Comparison of ENCODE assay signal across 9 mouse cellular contexts in genomic region chr4:139211975-139212831, GRCm38 (mm10). TPM values are rescaled to one million over a fixed set of nuclear protein-coding genes. Genes with fewer than 3 reads are reported as not detected.
DNase-seq lines count a peak whose midpoint lies in the region; ATAC-seq lines count a peak whose summit lies in the region.
"Had no signal": no experiment of that assay in that cellular context is flagged by ENCODE, and none has a peak within 500 bp of the region (broad histone marks: within the 10 kb centered on the region; RNA-seq: fewer than 3 reads in every experiment).

No protein-coding gene starts in this region.

- H3K27me3 ChIP-seq in embryonic facial prominence, embryonic 11.5 days (ENCODE audit: control insufficient read depth, insufficient read depth, low read length) = no peaks in the 10 kb centered on the region
- H3K27me3 ChIP-seq in kidney, embryonic 16.5 days (ENCODE audit: insufficient read depth, low read length) = no peaks in the 10 kb centered on the region

- no peaks in the 10 kb centered on the region for H3K36me3 ChIP-seq in embryonic facial prominence, embryonic 11.5 days (replicated peaks; ENCODE audit: control insufficient read depth, insufficient read depth, low read depth, low read length)
- no peaks in the 10 kb centered on the region for H3K36me3 ChIP-seq in kidney, embryonic 16.5 days (ENCODE audit: insufficient read depth, low read length)
- H3K36me3 ChIP-seq in macrophage (ENCODE audit: inconsistent target) = peaks cover under 1% of the 10 kb centered on the region; the same call in 1 of the 2 replicates

- H3K9ac ChIP-seq in embryonic facial prominence, embryonic 11.5 days (replicated peaks; ENCODE audit: low read length) = no peak overlapping the region
- H3K9ac ChIP-seq in kidney, embryonic 16.5 days (replicated peaks; ENCODE audit: low read length) = no peak overlapping the region; the same call in 1 of the 2 replicates

- H3K79me2 ChIP-seq in macrophage (ENCODE audit: inconsistent target) = peaks cover 100% of the 10 kb centered on the region

- H3K4me1 ChIP-seq in embryonic facial prominence, embryonic 11.5 days (ENCODE audit: control insufficient read depth, insufficient read depth, low read length) = peaks cover 19% of the 10 kb centered on the region
- peaks cover 54% of the 10 kb centered on the region for H3K4me1 ChIP-seq in kidney, embryonic 16.5 days (ENCODE audit: insufficient read depth, low read length)

- no peaks in the 10 kb centered on the region for H3K9me3 ChIP-seq in embryonic facial prominence, embryonic 11.5 days (replicated peaks; ENCODE audit: control insufficient read depth, low read length)
- H3K9me3 ChIP-seq in kidney, embryonic 16.5 days (ENCODE audit: low read length) = no peaks in the 10 kb centered on the region

- DNase-seq in left cerebral cortex, adult 11 months (ENCODE audit: low spot score) = peak; percentile 39
- no peak for DNase-seq in left cerebral cortex, adult 9 months (ENCODE audit: low spot score in 2 of 2)
- DNase-seq in embryonic facial prominence, embryonic 11.5 days (ENCODE audit: low spot score) = peak; percentile 52
- no peak for DNase-seq in ovary, postnatal 36 days (ENCODE audit: low spot score)
- no peak for DNase-seq in adrenal gland, postnatal 36 days
- DNase-seq in frontal cortex, postnatal 25 days (ENCODE audit: low spot score in 2 of 2) = no peak
- DNase-seq: thymus, adult 2 months had no signal

- no peak overlapping the region for H3K4me3 ChIP-seq in embryonic facial prominence, embryonic 11.5 days (ENCODE audit: low read depth, low read length)
- no peak overlapping the region for H3K4me3 ChIP-seq in kidney, embryonic 16.5 days (ENCODE audit: low read length)
- no peak overlapping the region for H3K4me3 ChIP-seq in macrophage (ENCODE audit: inconsistent target)

- no peak overlapping the region for H3K4me2 ChIP-seq in embryonic facial prominence, embryonic 11.5 days (ENCODE audit: low read depth, low read length)
- H3K4me2 ChIP-seq in kidney, embryonic 16.5 days (replicated peaks; ENCODE audit: low read depth, low read length) = no peak overlapping the region

- WGBS in embryonic facial prominence, embryonic 11.5 days = 66% methylated on average over 17 of the region's 17 CpGs
- 65% methylated on average over 17 of the region's 17 CpGs for WGBS in kidney, embryonic 16.5 days
- 56% methylated on average over 17 of the region's 17 CpGs for WGBS in macrophage (ENCODE audit: missing documents)

- no peak overlapping the region; the same call in 1 of the 2 replicates for H3K27ac ChIP-seq in embryonic facial prominence, embryonic 11.5 days (replicated peaks; ENCODE audit: low read depth, low read length)
- peak overlapping the region; percentile 61 for H3K27ac ChIP-seq in kidney, embryonic 16.5 days (ENCODE audit: low read length)
- peak overlapping the region; percentile 40 for H3K27ac ChIP-seq in macrophage

- no peak for ATAC-seq in embryonic facial prominence, embryonic 11.5 days (replicated peaks; ENCODE audit: insufficient number of reproducible peaks, low FRiP score, low TSS enrichment, low read depth)
- no peak; the same call in 1 of the 2 replicates for ATAC-seq in kidney, embryonic 16.5 days (ENCODE audit: low FRiP score, low TSS enrichment)

RNA-seq across cellular contexts. Expression of gene Capzb, which starts 19.5 kb away (rescaled TPM):
- polyA plus RNA-seq in embryonic facial prominence, embryonic 11.5 days (2014; fragmentation: Nextera tagmentation; extraction: Ambion mirVana) = 314 and 316 TPM in 2 replicates
- polyA plus RNA-seq in kidney, embryonic 16.5 days (2015; fragmentation: Nextera tagmentation; extraction: Ambion mirVana) = 405 and 415 TPM in 2 replicates
- 100 to 1,000 TPM; 159 to 332 (median 238) TPM for total RNA-seq in macrophage (2018; cell fraction: chromatin; rRNA removed)
- total RNA-seq in macrophage (2018; cell fraction: cytosol; rRNA removed) = 100 to 1,000 TPM; 379 to 591 (median 456) TPM
- 100 to 1,000 TPM; 176 to 252 (median 211) TPM for total RNA-seq in macrophage (2018; cell fraction: nucleus; rRNA removed)
- polyA plus RNA-seq in macrophage (2018) = 485 to 769 TPM (median 513 TPM) in 3 replicates
- total RNA-seq in adrenal gland, postnatal 36 days (2021) = 100 to 1,000 TPM; 379 to 391 TPM

Comparison
In these comparisons a context has a peak if more than half of its experiments do, and no peak if none do; other contexts are left out.
1. DNase-seq: peak in left cerebral cortex, adult 11 months (single experiment) and embryonic facial prominence, embryonic 11.5 days (single experiment); none in left cerebral cortex, adult 9 months (0 of 2), ovary, postnatal 36 days (single experiment), adrenal gland, postnatal 36 days (0 of 2) and frontal cortex, postnatal 25 days (0 of 2).